Mouse (Mus musculus) lung, embryonic 14.5 days (tissue): ENCODE results near the gene Muc5ac. TPM values are rescaled to one million over a fixed set of nuclear protein-coding genes. Genes with fewer than 3 reads are reported as not detected.
"Not testable (repeated sequence)": the region's sequence is repeated elsewhere in the genome, so short reads cannot be mapped to it uniquely, and the experiment has no call there.

ENCODE experiments used
- ATAC-seq: fragments of 200-750 bp; cut with Nextera tagmentation; 2 replicates; pipeline ENCODE4 v1.8.0; 2017; ENCODE audit warnings: mild to moderate bottlenecking, moderate TSS enrichment, moderate library complexity; ENCODE audit not compliant: insufficient read depth
- DNase-seq: peaks from one replicate; pipeline ENCODE4 v3.0.0-alpha.2; 2015
- H3K27ac ChIP-seq: fragments of 300-500 bp; sonication (generic); 2 replicates; pipeline ENCODE4 v1.5.1; 2014; ENCODE audit warnings: low read depth, mild to moderate bottlenecking, moderate library complexity
- H3K27me3 ChIP-seq: fragments of 300-500 bp; sonication (generic); 2 replicates; pipeline ENCODE4 v1.6.1; 2014; ENCODE audit warnings: low read length, control low read depth; ENCODE audit not compliant: insufficient read depth
- H3K36me3 ChIP-seq: fragments of 300-500 bp; sonication (generic); 2 replicates; pipeline ENCODE4 v1.6.1; 2014; ENCODE audit warnings: control low read depth; ENCODE audit not compliant: insufficient read depth
- H3K4me1 ChIP-seq: fragments of 300-500 bp; sonication (generic); 2 replicates; pipeline ENCODE4 v1.6.1; 2014; ENCODE audit warnings: antibody characterized with exemption, control low read depth; ENCODE audit not compliant: insufficient read depth
- H3K4me2 ChIP-seq: fragments of 300-500 bp; sonication (generic); 2 replicates; pipeline ENCODE4 v1.6.1; 2014; ENCODE audit warnings: mild to moderate bottlenecking
- H3K4me3 ChIP-seq: fragments of 300-500 bp; sonication (generic); 2 replicates; pipeline ENCODE4 v1.5.1; 2014; ENCODE audit warnings: low read depth, low read length
- H3K9ac ChIP-seq: fragments of 300-500 bp; sonication (generic); 2 replicates; pipeline ENCODE4 v1.6.1; 2014
- H3K9me3 ChIP-seq: fragments of 300-500 bp; sonication (generic); 2 replicates; pipeline ENCODE4 v1.6.1; 2016; ENCODE audit warnings: low read depth, low read length, control low read depth
- CTCF ChIP-seq: IDR thresholded peaks from 2 replicates; pipeline ENCODE4 v1.5.1; 2016; ENCODE audit warnings: antibody characterized with exemption, low read depth
- WGBS: fragments of 180-500 bp; shearing (Covaris S2); extraction: QIAGEN DNeasy Blood & Tissue Kit; methylation state at CpG from one replicate; pipeline ENCODE4 v1.1.7; 2014; 5-methylcytosine and 5-hydroxymethylcytosine counted together
- polyA plus RNA-seq: library from polyadenylated mRNA; unstranded; fragments of >200 nt; fragmentation: Nextera tagmentation; extraction: Ambion mirVana; gene quantifications from 2 replicates; pipeline ENCODE4 v1.2.1, GENCODE M21; 2014

Muc5ac gene
- polyA plus RNA-seq, 1 experiment from 2014 or later = 0.28 TPM

GRCm38 (mm10) chr7:141772058-141772557 lies 16.7 kb upstream of the Muc5ac start:
- WGBS = 65% methylated on average over 1 of the region's 1 CpGs
- Histone ChIP-seq H3K27ac (no peak overlapping the region), H3K27me3 (no peaks in the 10 kb centered on the region), H3K4me1 (peaks cover 5% of the 10 kb centered on the region; the same call in 1 of the 2 replicates), H3K4me2 (no peak overlapping the region), H3K9ac (no peak overlapping the region), H3K36me3 (no peaks in the 10 kb centered on the region), H3K9me3 (no peaks in the 10 kb centered on the region), H3K4me3 (no peak overlapping the region)
- TF ChIP-seq CTCF = no peak
- ATAC-seq (peak; percentile 60), DNase-seq (peak; percentile 56)

- H3K36me3 ChIP-seq = no peaks in the 10 kb centered on the region
- TF ChIP-seq CTCF = no peak
- H3K27me3 ChIP-seq = no peaks in the 10 kb centered on the region
- H3K9me3 ChIP-seq = no peaks in the 10 kb centered on the region
- H3K27ac ChIP-seq = no peak overlapping the region
- no peak for DNase-seq
- ATAC-seq = no peak
- no peak overlapping the region for H3K4me3 ChIP-seq
- H3K4me2 ChIP-seq = no peak overlapping the region
- 80% methylated on average over 2 of the region's 2 CpGs for WGBS
- peaks cover 5% of the 10 kb centered on the region; the same call in 1 of the 2 replicates for H3K4me1 ChIP-seq
- H3K9ac ChIP-seq = no peak overlapping the region
These were observed 13.9 kb upstream of the Muc5ac start for GRCm38 (mm10) chr7:141774855-141775254.

DNA sequence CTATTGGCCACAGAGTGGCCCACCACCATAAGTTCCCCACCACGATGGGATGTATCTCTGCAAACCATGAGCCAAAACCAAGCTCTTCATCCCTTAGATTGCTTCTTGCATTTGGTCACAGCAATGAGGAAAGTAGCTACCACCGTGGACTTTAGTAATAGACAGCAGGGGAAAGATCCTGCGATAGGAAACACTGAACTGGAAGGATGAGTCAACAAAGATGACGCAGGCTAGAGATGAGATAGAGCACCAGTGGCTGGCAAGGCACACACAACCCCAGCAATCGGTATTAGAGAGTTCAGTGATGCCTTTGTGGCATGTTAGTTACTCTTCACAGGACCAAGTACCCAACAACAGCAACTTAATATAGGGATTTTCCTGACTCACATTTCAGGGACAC lies 12.6 kb upstream of the Muc5ac start:
- Histone ChIP-seq H3K4me2 (no peak overlapping the region), H3K4me3 (no peak overlapping the region), H3K9me3 (no peaks in the 10 kb centered on the region), H3K36me3 (no peaks in the 10 kb centered on the region), H3K9ac (no peak overlapping the region), H3K27ac (no peak overlapping the region), H3K4me1 (peaks cover 5% of the 10 kb centered on the region; the same call in 1 of the 2 replicates), H3K27me3 (no peaks in the 10 kb centered on the region)
- ATAC-seq = no peak
- TF ChIP-seq CTCF = no peak
- 81% methylated on average over 5 of the region's 5 CpGs for WGBS
- no peak for DNase-seq

DNA sequence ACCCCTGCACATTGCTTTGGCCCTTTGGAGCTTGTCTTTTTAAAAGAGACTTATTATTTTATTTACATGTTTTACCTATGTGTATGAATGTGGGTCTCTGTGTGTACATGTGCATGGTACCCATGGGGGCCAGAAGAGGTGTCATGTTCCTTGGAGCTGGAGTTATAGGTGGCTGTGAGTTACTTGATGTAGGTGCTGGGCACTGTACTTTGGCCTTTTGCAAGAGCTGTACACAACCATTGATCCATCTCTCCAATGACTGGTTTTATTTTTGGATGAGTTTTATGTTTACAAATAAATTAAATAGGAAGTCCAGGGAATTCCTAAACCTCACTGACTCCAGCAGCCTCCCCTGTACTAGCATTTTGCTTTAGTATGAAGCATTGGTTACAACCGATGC lies 5.5 kb downstream of the Muc5ac start:
- Histone ChIP-seq H3K27ac (no peak overlapping the region), H3K36me3 (no peaks in the 10 kb centered on the region), H3K27me3 (no peaks in the 10 kb centered on the region), H3K4me1 (no peaks in the 10 kb centered on the region), H3K9ac (no peak overlapping the region), H3K9me3 (no peaks in the 10 kb centered on the region; the same call in 1 of the 2 replicates), H3K4me2 (no peak overlapping the region), H3K4me3 (no peak overlapping the region)
- no peak for TF ChIP-seq CTCF
- WGBS = 88% methylated on average over 1 of the region's 1 CpGs
- ATAC-seq (no peak), DNase-seq (no peak)

DNA sequence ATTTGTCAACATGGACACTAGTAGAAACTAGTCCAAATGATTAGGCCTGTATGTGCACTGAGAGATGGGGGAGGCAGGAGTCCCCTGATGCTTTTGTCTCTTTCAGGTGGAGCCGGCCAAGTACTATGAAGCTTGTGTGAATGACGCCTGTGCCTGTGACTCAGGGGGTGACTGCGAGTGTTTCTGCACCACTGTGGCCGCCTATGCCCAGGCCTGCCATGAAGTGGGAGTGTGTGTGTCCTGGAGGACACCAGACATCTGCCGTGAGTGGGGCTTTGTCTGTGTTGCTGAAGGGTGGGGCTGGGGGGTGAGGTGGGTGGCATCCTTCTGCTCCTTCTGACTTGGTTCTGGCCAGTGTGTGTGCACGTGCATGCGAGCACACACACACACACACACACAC lies 14.4 kb downstream of the Muc5ac start:
- ATAC-seq (no peak), DNase-seq (no peak)
- no peaks in the 10 kb centered on the region for H3K36me3 ChIP-seq
- H3K9ac ChIP-seq = no peak overlapping the region
- H3K4me3 ChIP-seq = no peak overlapping the region
- no peak overlapping the region for H3K27ac ChIP-seq
- H3K4me2 ChIP-seq = no peak overlapping the region
- H3K27me3 ChIP-seq = no peaks in the 10 kb centered on the region
- no peaks in the 10 kb centered on the region for H3K4me1 ChIP-seq
- no peak for TF ChIP-seq CTCF
- 84% methylated on average over 7 of the region's 7 CpGs for WGBS
- H3K9me3 ChIP-seq = no peaks in the 10 kb centered on the region

DNA sequence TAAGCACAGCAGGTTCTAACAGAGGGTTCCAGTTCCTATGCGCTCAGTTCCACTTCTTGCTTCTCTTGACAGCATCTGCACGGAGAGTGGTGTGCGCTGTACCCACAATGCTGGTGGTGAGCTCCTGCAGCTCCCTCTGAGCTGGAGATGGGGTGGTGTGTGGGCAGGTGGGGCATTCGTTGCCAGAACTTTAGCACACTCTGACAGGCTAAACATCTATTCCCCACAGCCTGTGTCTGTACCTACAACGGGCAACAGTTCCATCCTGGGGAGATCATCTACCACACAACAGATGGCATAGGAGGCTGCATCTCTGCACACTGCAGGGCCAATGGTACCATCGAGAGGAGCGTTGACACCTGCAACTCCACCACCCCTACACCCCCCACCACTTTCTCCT lies 16.6 kb downstream of the Muc5ac start:
- WGBS = 79% methylated on average over 7 of the region's 7 CpGs
- Histone ChIP-seq H3K27ac (no peak overlapping the region), H3K36me3 (no peaks in the 10 kb centered on the region), H3K9me3 (no peaks in the 10 kb centered on the region), H3K9ac (no peak overlapping the region), H3K4me2 (no peak overlapping the region), H3K4me1 (no peaks in the 10 kb centered on the region), H3K4me3 (no peak overlapping the region), H3K27me3 (no peaks in the 10 kb centered on the region)
- no peak for TF ChIP-seq CTCF
- DNase-seq (no peak), ATAC-seq (no peak)

DNA sequence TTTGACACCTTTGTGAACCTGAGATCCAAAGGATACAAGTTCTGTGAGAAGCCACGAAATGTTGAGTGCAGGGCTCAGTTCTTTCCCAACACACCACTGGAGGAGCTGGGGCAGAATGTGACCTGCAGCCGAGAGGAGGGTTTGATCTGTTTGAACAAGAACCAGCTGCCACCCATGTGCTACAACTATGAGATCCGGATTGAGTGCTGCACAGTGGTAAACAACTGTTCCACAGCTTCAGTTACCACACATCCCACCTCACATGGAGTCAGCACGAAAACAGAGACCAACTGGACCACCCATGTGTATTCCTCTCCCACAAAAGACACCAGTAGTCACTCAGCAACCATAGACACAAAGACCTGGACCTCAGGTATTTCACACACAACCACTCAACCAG lies 19.1 kb downstream of the Muc5ac start:
- not testable (repeated sequence) for H3K27ac ChIP-seq, H3K27me3 ChIP-seq, H3K4me1 ChIP-seq, DNase-seq, H3K4me3 ChIP-seq, H3K9me3 ChIP-seq, H3K9ac ChIP-seq, H3K36me3 ChIP-seq, H3K4me2 ChIP-seq
- WGBS = no CpG with 5 or more reads among the region's 4 CpGs
- 0 out of 2 replicates have a peak, but pooled peaks have one; percentile 41 for ATAC-seq

DNA sequence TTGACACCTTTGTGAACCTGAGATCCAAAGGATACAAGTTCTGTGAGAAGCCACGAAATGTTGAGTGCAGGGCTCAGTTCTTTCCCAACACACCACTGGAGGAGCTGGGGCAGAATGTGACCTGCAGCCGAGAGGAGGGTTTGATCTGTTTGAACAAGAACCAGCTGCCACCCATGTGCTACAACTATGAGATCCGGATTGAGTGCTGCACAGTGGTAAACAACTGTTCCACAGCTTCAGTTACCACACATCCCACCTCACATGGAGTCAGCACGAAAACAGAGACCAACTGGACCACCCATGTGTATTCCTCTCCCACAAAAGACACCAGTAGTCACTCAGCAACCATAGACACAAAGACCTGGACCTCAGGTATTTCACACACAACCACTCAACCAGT lies 21.2 kb downstream of the Muc5ac start:
- not testable (repeated sequence) for DNase-seq, H3K4me3 ChIP-seq, ATAC-seq, H3K4me1 ChIP-seq, H3K27me3 ChIP-seq, H3K9ac ChIP-seq, H3K4me2 ChIP-seq, H3K27ac ChIP-seq, H3K9me3 ChIP-seq, H3K36me3 ChIP-seq
- no CpG with 5 or more reads among the region's 4 CpGs for WGBS
